Mouse (Mus musculus) lung, embryonic 16.5 days (tissue): ENCODE data around the gene Slc22a17. TPM values are rescaled to one million over a fixed set of nuclear protein-coding genes. Genes with fewer than 3 reads are reported as not detected.

Experiments used
- ATAC-seq: fragments of 200-750 bp; cut with Nextera tagmentation; 2 replicates; pipeline ENCODE4 v1.8.0; 2017; ENCODE audit warnings: low read depth, mild to moderate bottlenecking, moderate library complexity
- H3K27ac ChIP-seq: fragments of 300-500 bp; sonication (generic); 2 replicates; pipeline ENCODE4 v1.5.1; 2014; ENCODE audit warnings: mild to moderate bottlenecking, control low read depth, low read length
- H3K27me3 ChIP-seq: fragments of 300-500 bp; sonication (generic); 2 replicates; pipeline ENCODE4 v1.6.1; 2014; ENCODE audit warnings: low read depth, low read length, mixed read lengths; ENCODE audit not compliant: control insufficient read depth, insufficient read depth
- H3K36me3 ChIP-seq: fragments of 300-500 bp; sonication (generic); 2 replicates; pipeline ENCODE4 v1.6.1; 2014; ENCODE audit warnings: low read length; ENCODE audit not compliant: control insufficient read depth, insufficient read depth
- H3K4me1 ChIP-seq: fragments of 300-500 bp; sonication (generic); replicated peaks from 2 replicates; pipeline ENCODE4 v1.6.1; 2014; ENCODE audit warnings: low read length, mixed read lengths; ENCODE audit not compliant: control insufficient read depth, insufficient read depth
- H3K4me2 ChIP-seq: fragments of 300-500 bp; sonication (generic); 2 replicates; pipeline ENCODE4 v1.6.1; 2014; ENCODE audit warnings: low read depth, low read length, control low read depth
- H3K4me3 ChIP-seq: fragments of 300-500 bp; sonication (generic); 2 replicates; pipeline ENCODE4 v1.5.1; 2014; ENCODE audit warnings: mild to moderate bottlenecking, low read length, control low read depth
- H3K9ac ChIP-seq: fragments of 300-500 bp; sonication (generic); 2 replicates; pipeline ENCODE4 v1.6.1; 2014; ENCODE audit warnings: low read length, control low read depth
- H3K9me3 ChIP-seq: fragments of 300-500 bp; sonication (generic); 2 replicates; pipeline ENCODE4 v1.6.1; 2016; ENCODE audit warnings: low read length; ENCODE audit not compliant: control insufficient read depth
- WGBS: fragments of 180-500 bp; shearing (Covaris S2); extraction: QIAGEN DNeasy Blood & Tissue Kit; methylation state at CpG from one replicate; pipeline ENCODE4 v1.1.7; 2014; 5-methylcytosine and 5-hydroxymethylcytosine counted together
- polyA plus RNA-seq: library from polyadenylated mRNA; unstranded; fragments of >200 nt; fragmentation: Nextera tagmentation; extraction: Ambion mirVana; gene quantifications from 2 replicates; pipeline ENCODE4 v1.2.1, GENCODE M21; 2015

The Slc22a17 gene
- polyA plus RNA-seq, 1 experiment from 2014 or later: 27.2 TPM

- peak; percentile 70 for ATAC-seq
- H3K4me2 ChIP-seq: peak overlapping the region; percentile 91
- peaks cover 27% of the 10 kb centered on the region for H3K36me3 ChIP-seq
- no peaks in the 10 kb centered on the region for H3K27me3 ChIP-seq
- H3K9me3 ChIP-seq: no peaks in the 10 kb centered on the region
- peaks cover 9% of the 10 kb centered on the region; the same call in 1 of the 2 replicates for H3K4me1 ChIP-seq
- H3K9ac ChIP-seq: peak overlapping the region; percentile 100
- under 1% methylated on average over 49 of the region's 54 CpGs for WGBS
- H3K4me3 ChIP-seq: peak overlapping the region; percentile 93
- peak overlapping the region; percentile 93 for H3K27ac ChIP-seq
These were observed 18.4 kb downstream of the Slc22a17 start for GRCm38 (mm10) chr14:54894296-54895151.

DNA sequence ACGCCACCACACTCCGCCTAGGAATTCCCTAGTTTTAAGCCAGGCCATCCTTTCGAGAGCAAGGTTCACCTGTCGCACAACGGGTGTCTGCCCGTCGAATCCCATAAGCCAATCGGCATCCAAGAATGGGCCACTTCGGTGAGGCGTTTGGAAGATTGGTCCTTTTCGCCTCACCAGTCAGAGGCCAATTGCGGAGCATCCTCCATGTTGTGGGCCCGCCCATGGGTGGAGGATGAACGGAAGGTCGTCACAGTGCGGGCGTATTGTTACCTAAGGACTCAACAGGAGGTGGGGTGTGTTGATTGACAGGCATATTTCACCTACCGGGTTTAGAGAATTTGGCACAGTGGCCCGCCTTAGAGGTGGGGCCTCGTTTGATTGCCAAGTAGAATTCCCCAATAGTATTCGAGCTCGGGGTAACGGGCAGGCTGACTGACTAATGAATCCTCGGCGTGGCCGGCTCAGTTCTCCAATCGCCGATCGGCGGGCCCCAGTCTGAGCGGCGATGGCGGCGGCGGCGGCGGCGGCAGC, 19.2 kb downstream of the Slc22a17 start:
- peak overlapping the region; percentile 93 for H3K27ac ChIP-seq
- H3K36me3 ChIP-seq: peaks cover 25% of the 10 kb centered on the region
- H3K4me1 ChIP-seq: peaks cover 9% of the 10 kb centered on the region; the same call in 1 of the 2 replicates
- H3K9ac ChIP-seq: peak overlapping the region; percentile 100
- peak overlapping the region; percentile 93 for H3K4me3 ChIP-seq
- H3K9me3 ChIP-seq: no peaks in the 10 kb centered on the region
- ATAC-seq: peak; percentile 98
- peak overlapping the region; percentile 54 for H3K4me2 ChIP-seq
- no peaks in the 10 kb centered on the region for H3K27me3 ChIP-seq
- under 1% methylated on average over 32 of the region's 38 CpGs for WGBS

DNA sequence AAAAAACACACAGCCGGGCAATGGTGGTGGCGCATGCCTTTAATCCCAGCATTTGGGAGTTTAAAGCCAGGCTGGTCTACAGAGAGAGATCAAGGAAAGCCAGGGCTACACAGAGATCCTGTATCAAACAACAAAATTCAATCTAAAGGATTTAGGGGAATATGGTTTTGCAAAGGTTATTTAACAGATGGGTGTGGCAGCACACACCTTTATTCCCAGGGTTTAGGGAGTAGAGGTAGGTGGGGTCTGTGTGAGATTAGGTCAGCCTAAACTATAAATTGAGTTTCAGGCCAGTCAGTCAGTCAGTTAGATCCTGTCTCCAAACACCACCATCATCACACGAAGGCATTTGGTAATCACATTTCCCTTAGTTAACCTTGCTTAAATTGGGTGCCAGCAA, 20.7 kb downstream of the Slc22a17 start, which contains the start of gene Pabpn1:
Pabpn1 (plus strand) TSS at position 301 of the 400 bp plus-strand sequence.
- 92% methylated on average over 3 of the region's 3 CpGs for WGBS
- peak within 1 kb of the TSS; percentile 67 for H3K9ac ChIP-seq
- H3K36me3 ChIP-seq: peaks cover 13% of the 10 kb centered on the region
- no peak for ATAC-seq
- H3K4me1 ChIP-seq: peaks cover 9% of the 10 kb centered on the region; the same call in 1 of the 2 replicates
- peak within 1 kb of the TSS; percentile 86 for H3K27ac ChIP-seq
- H3K9me3 ChIP-seq: no peaks in the 10 kb centered on the region
- peak within 1 kb of the TSS; percentile 54 for H3K4me2 ChIP-seq
- H3K4me3 ChIP-seq: peak within 1 kb of the TSS; percentile 93
- H3K27me3 ChIP-seq: no peaks in the 10 kb centered on the region

DNA sequence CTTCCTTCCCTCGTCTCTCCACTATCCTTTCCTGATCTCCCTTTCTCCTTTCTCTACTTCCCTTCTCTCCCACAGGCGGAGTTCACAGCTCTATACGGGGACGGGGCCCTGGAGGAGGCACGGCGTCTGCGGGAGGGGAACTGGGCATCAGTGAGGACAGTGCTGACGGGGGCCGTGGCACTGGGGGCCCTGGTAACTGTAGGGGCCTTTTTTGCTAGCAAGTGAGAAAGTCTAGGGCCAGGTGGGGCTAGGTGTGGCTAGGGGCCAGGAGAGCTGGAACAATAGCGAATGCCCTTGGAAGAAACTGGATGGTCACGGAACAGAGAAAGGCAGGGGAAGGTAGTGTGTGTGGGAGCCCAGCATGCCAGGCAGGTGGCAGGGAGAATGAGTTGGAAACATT, 27.6 kb downstream of the Slc22a17 start:
- Histone ChIP-seq H3K9ac (no peak overlapping the region), H3K27ac (no peak overlapping the region), H3K36me3 (no peaks in the 10 kb centered on the region), H3K9me3 (no peaks in the 10 kb centered on the region), H3K4me1 (peaks cover 9% of the 10 kb centered on the region), H3K27me3 (no peaks in the 10 kb centered on the region), H3K4me2 (no peak overlapping the region), H3K4me3 (no peak overlapping the region)
- no peak for ATAC-seq
- WGBS: 88% methylated on average over 11 of the region's 11 CpGs

DNA sequence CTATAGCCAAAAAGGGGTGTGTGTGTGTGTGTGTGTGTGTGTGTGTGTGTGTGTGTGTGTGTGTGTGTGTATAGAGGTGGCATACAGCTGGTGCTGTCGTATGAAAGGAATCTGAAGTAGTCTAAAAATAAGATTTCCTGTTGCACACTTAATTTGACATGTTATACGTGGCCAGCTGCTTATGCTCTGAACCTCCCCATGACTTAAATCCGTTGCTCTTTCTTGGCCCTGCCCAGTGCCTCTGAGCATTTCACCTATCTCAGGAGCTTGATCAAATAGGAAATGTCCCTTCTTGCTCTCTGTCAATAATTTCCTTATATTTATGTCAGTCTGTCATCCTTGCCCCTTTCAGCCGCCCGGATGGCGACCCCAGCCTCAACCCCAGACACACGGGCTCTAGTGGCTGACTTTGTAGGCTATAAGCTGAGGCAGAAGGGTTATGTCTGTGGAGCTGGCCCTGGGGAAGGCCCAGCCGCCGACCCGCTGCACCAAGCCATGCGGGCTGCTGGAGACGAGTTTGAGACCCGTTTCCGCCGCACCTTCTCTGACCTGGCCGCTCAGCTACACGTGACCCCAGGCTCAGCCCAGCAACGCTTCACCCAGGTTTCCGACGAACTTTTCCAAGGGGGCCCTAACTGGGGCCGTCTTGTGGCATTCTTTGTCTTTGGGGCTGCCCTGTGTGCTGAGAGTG, 28.8 kb downstream of the Slc22a17 start:
- no peaks in the 10 kb centered on the region for H3K27me3 ChIP-seq
- H3K9ac ChIP-seq: peak overlapping the region; percentile 79
- peaks cover 9% of the 10 kb centered on the region for H3K4me1 ChIP-seq
- peak overlapping the region; percentile 79 for H3K4me2 ChIP-seq
- H3K9me3 ChIP-seq: no peaks in the 10 kb centered on the region
- H3K36me3 ChIP-seq: no peaks in the 10 kb centered on the region
- WGBS: 9% methylated on average over 21 of the region's 21 CpGs
- H3K27ac ChIP-seq: peak overlapping the region; percentile 95
- peak overlapping the region; percentile 65 for H3K4me3 ChIP-seq
- ATAC-seq: peak; percentile 35

- ATAC-seq: peak; percentile 92
- Histone ChIP-seq H3K27ac (peak within 1 kb of the TSS; percentile 95), H3K27me3 (no peaks in the 10 kb centered on the region; the same call in 1 of the 2 replicates), H3K4me3 (peak within 1 kb of the TSS; percentile 65), H3K9ac (peak within 1 kb of the TSS; percentile 79), H3K4me2 (peak within 1 kb of the TSS; percentile 79), H3K4me1 (peaks cover 9% of the 10 kb centered on the region), H3K9me3 (no peaks in the 10 kb centered on the region), H3K36me3 (no peaks in the 10 kb centered on the region)
- WGBS: under 1% methylated on average over 26 of the region's 27 CpGs
These were observed 29.5 kb downstream of the Slc22a17 start, which contains the start of the genes Bcl2l2 and Gm20521 for GRCm38 (mm10) chr14:54883154-54884021. Gene Bcl2l2, plus strand, starts transcription at chr14:54883377. Gene Gm20521, plus strand, starts transcription at chr14:54883441.

GRCm38 (mm10) chr14:54877048-54877715, 35.8 kb downstream of the Slc22a17 start, which contains the start of gene Ppp1r3e:
Gene Ppp1r3e, minus strand, starts transcription at chr14:54877550.
- no peaks in the 10 kb centered on the region for H3K9me3 ChIP-seq
- H3K4me1 ChIP-seq: peaks cover 11% of the 10 kb centered on the region; the same call in 1 of the 2 replicates
- peak; percentile 84 for ATAC-seq
- H3K36me3 ChIP-seq: no peaks in the 10 kb centered on the region
- H3K27ac ChIP-seq: peak within 1 kb of the TSS; percentile 69
- H3K9ac ChIP-seq: peak within 1 kb of the TSS; percentile 80
- H3K4me3 ChIP-seq: peak within 1 kb of the TSS; percentile 86
- peak within 1 kb of the TSS; percentile 100 for H3K4me2 ChIP-seq
- WGBS: 1% methylated on average over 59 of the region's 61 CpGs
- H3K27me3 ChIP-seq: peaks cover 2% of the 10 kb centered on the region; the same call in 1 of the 2 replicates

- ATAC-seq: peak; percentile 92
- peak overlapping the region; percentile 69 for H3K27ac ChIP-seq
- H3K27me3 ChIP-seq: peaks cover 2% of the 10 kb centered on the region; the same call in 1 of the 2 replicates
- H3K9ac ChIP-seq: peak overlapping the region; percentile 80
- no peaks in the 10 kb centered on the region for H3K9me3 ChIP-seq
- H3K36me3 ChIP-seq: no peaks in the 10 kb centered on the region
- peak overlapping the region; percentile 100 for H3K4me2 ChIP-seq
- H3K4me3 ChIP-seq: peak overlapping the region; percentile 86
- H3K4me1 ChIP-seq: peaks cover 11% of the 10 kb centered on the region; the same call in 1 of the 2 replicates
- WGBS: under 1% methylated on average over 46 of the region's 72 CpGs
These were observed 36.3 kb downstream of the Slc22a17 start for GRCm38 (mm10) chr14:54876539-54877047.
